Mouse (Mus musculus) forebrain, embryonic 14.5 days (tissue): ENCODE measurements around the gene Ero1lb. TPM values are rescaled to one million over a fixed set of nuclear protein-coding genes. Genes with fewer than 3 reads are reported as not detected.
A peak's percentile ranks its signal among the peaks of the same experiment; 100 is the strongest.

Experiments
- ATAC-seq: fragments of 200-750 bp; cut with Nextera tagmentation; 2 replicates; pipeline ENCODE4 v1.8.0; 2017; ENCODE audit warnings: mild to moderate bottlenecking, moderate library complexity
- DNase-seq: peaks from one replicate; pipeline ENCODE4 v3.0.0-alpha.2; 2015; ENCODE audit warnings: low spot score
- H3K27ac ChIP-seq: fragments of 300-500 bp; sonication (generic); 2 replicates; pipeline ENCODE4 v1.5.1; 2014; ENCODE audit warnings: low read depth, mild to moderate bottlenecking, control low read depth, low read length, moderate library complexity
- H3K27me3 ChIP-seq: fragments of 300-500 bp; sonication (generic); replicated peaks from 2 replicates; pipeline ENCODE4 v1.6.1; 2014; ENCODE audit warnings: low read length, control low read depth, mixed read lengths; ENCODE audit not compliant: control insufficient read depth, insufficient read depth
- H3K36me3 ChIP-seq: fragments of 300-500 bp; sonication (generic); 2 replicates; pipeline ENCODE4 v1.6.1; 2014; ENCODE audit warnings: low read length, control low read depth; ENCODE audit not compliant: control insufficient read depth, insufficient read depth
- H3K4me1 ChIP-seq: fragments of 300-500 bp; sonication (generic); 2 replicates; pipeline ENCODE4 v1.6.1; 2014; ENCODE audit warnings: antibody characterized with exemption, low read length, control low read depth; ENCODE audit not compliant: control insufficient read depth, insufficient read depth
- H3K4me2 ChIP-seq: fragments of 300-500 bp; sonication (generic); 2 replicates; pipeline ENCODE4 v1.6.1; 2014; ENCODE audit warnings: mild to moderate bottlenecking, control low read depth, low read length
- H3K4me3 ChIP-seq: fragments of 300-500 bp; sonication (generic); 2 replicates; pipeline ENCODE4 v1.5.1; 2014; ENCODE audit warnings: low read depth, low read length, control low read depth
- H3K9ac ChIP-seq: fragments of 300-500 bp; sonication (generic); 2 replicates; pipeline ENCODE4 v1.6.1; 2014; ENCODE audit warnings: mild to moderate bottlenecking, low read length, control low read depth, moderate library complexity
- H3K9me3 ChIP-seq: fragments of 300-500 bp; sonication (generic); replicated peaks from 2 replicates; pipeline ENCODE4 v1.6.1; 2016; ENCODE audit warnings: low read length, control low read depth, mixed read lengths; ENCODE audit not compliant: control insufficient read depth
- WGBS: fragments of 180-500 bp; shearing (Covaris S2); extraction: QIAGEN DNeasy Blood & Tissue Kit; methylation state at CpG from one replicate; pipeline ENCODE4 v1.1.7; 2014; 5-methylcytosine and 5-hydroxymethylcytosine counted together
- polyA plus RNA-seq: library from polyadenylated mRNA; unstranded; fragments of >200 nt; fragmentation: Nextera tagmentation; extraction: Ambion mirVana; gene quantifications from 2 replicates; pipeline ENCODE4 v1.2.1, GENCODE M21; 2014

Ero1lb gene
- 10.4 and 11.7 TPM in 2 replicates for polyA plus RNA-seq

DNA sequence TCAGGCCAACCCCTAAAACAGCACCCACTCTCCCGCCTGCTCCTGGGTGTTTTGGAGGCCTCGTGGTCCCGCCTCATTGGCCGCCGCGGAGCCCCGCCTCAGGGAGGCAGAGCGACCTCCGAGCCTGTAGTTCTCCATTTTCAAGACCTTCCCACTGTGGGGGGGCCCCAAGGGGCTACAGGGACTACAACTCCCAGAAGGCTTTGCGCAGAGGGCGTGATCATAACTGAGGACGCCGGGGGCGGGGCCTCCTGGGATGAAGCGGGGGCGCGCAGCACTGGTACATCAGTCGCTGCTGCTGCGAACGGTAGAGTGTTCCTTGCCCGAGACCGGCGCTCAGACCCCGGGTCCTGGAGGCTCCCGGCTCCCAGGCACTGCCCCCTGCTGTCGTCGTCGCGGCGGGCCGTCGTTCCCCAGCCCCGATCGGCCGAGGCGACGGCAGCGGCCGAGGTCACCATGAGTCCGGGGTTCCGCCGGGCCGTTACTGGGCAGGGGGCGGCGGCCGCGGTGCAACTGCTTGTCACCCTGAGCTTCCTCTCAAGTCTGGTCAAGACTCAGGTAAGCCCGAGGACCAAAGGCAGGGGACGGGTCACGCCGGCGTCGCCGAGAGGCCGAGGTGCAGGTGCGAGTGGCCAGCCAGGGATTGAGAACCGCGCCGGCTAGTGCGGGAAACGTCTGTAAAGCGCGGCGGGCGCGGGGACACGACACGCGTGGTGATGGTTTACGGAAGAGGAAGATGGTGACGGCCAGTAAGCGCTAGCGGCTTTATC is at the start of gene Ero1lb:
Gene Ero1lb (plus strand): TSS at position 254 of the 770 bp plus-strand sequence.
- WGBS, result 0% methylated on average over 67 of the region's 73 CpGs
- Histone ChIP-seq H3K4me2 (peak within 1 kb of the TSS; percentile 85), H3K9me3 (no peaks in the 10 kb centered on the region), H3K27me3 (no peaks in the 10 kb centered on the region), H3K9ac (peak within 1 kb of the TSS; percentile 74), H3K4me3 (peak within 1 kb of the TSS; percentile 73), H3K27ac (no peak within 1 kb of the TSS), H3K4me1 (peaks cover 3% of the 10 kb centered on the region; the same call in 1 of the 2 replicates), H3K36me3 (no peaks in the 10 kb centered on the region)
- DNase-seq, result peak; percentile 100
- ATAC-seq, result peak; percentile 98

DNA sequence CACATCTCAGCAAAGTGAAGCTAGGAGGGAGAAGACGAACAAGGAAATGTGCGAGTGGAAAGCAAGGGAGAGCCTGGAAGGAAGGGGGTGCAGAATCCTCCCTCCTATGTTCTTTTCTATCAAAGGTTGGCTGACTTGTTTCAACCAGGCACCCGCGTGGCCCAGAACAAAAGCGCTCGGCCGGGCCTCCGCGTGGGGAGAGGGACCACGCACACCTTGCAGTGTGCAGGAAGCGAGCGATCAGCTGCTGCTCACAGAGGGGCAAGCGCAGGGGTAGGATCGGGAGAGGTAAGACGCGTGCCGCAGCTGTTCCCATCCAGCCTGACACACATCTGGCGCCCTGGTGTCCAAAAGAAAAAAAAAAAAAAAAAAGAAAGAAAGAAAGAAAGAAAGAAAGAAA is 46.3 kb upstream of the Ero1lb start:
- peak overlapping the region; percentile 40; the same call in 1 of the 2 replicates for H3K9ac ChIP-seq
- ATAC-seq, result peak; percentile 60
- 3% methylated on average over 18 of the region's 18 CpGs for WGBS
- peaks cover 3% of the 10 kb centered on the region; the same call in 1 of the 2 replicates for H3K27me3 ChIP-seq
- H3K9me3 ChIP-seq, result no peaks in the 10 kb centered on the region
- peak; percentile 28 for DNase-seq
- H3K4me1 ChIP-seq, result no peaks in the 10 kb centered on the region
- no peaks in the 10 kb centered on the region for H3K36me3 ChIP-seq
- no peak overlapping the region for H3K27ac ChIP-seq
- H3K4me3 ChIP-seq, result peak overlapping the region; percentile 49
- peak overlapping the region; percentile 91 for H3K4me2 ChIP-seq

DNA sequence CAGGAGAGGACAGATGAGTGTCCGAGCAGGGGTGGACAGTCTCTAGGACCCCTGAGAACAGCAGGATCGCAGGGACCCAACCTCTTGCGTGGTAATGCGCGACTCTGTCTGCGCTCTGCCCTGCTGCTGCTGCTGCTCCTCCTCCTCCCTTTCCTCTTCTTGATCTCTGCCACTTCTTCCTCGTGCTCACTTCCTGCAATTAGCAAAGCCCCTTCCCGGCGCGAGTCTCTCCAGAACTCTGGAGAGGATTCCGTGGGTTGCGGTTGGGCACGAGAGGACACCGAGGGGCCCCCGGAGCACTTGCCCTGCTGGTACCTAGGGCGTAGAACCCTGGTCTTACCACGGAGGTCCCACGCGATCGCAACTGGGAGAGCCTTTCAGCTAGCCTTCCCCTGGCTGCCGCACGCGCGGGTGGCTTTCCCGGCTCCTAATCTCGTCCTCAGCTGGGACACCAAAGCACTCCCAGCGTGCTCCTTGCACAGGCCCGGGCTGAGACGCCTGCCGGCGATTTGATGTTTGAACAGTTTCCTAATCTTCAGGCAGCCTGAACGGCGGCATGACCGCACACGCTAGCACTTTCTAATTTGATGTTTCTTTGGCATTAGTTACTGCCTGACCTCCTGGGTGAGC is 45.6 kb upstream of the Ero1lb start, which contains the start of gene Edaradd:
Gene Edaradd (minus strand): TSS at position 484 of the 630 bp plus-strand sequence.
- ATAC-seq (peak; percentile 89), DNase-seq (peak; percentile 74)
- Histone ChIP-seq H3K27me3 (peaks cover 3% of the 10 kb centered on the region; the same call in 1 of the 2 replicates), H3K9me3 (no peaks in the 10 kb centered on the region), H3K36me3 (no peaks in the 10 kb centered on the region), H3K9ac (peak within 1 kb of the TSS; percentile 61), H3K4me1 (no peaks in the 10 kb centered on the region), H3K4me3 (peak within 1 kb of the TSS; percentile 49), H3K27ac (no peak within 1 kb of the TSS), H3K4me2 (peak within 1 kb of the TSS; percentile 91)
- WGBS, result 1% methylated on average over 35 of the region's 35 CpGs

DNA sequence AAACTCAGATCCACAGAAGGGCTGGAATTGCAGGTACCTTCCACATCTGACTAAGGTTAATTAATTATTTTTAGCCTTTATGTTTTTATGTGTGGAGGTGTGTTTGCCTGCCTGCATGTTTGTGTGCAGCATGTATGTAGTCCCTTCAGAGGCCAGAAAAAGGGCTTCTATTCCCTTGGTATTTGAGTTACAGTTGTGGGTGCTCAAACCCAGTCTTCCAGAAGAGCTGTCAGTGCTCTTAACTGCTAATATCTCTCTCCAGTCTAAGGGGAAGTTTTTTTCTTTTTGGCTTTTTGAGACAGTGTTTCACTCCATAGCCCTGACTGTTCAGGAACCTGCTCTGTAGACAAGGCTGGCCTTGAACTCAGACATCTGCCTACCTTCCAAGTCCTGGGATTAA is 43.3 kb upstream of the Ero1lb start:
- no peak overlapping the region for H3K27ac ChIP-seq
- DNase-seq (no peak), ATAC-seq (no peak)
- H3K4me2 ChIP-seq, result no peak overlapping the region
- no peak overlapping the region for H3K9ac ChIP-seq
- H3K4me1 ChIP-seq, result no peaks in the 10 kb centered on the region
- H3K36me3 ChIP-seq, result no peaks in the 10 kb centered on the region
- H3K4me3 ChIP-seq, result no peak overlapping the region
- peaks cover 3% of the 10 kb centered on the region; the same call in 1 of the 2 replicates for H3K27me3 ChIP-seq
- no peaks in the 10 kb centered on the region for H3K9me3 ChIP-seq

DNA sequence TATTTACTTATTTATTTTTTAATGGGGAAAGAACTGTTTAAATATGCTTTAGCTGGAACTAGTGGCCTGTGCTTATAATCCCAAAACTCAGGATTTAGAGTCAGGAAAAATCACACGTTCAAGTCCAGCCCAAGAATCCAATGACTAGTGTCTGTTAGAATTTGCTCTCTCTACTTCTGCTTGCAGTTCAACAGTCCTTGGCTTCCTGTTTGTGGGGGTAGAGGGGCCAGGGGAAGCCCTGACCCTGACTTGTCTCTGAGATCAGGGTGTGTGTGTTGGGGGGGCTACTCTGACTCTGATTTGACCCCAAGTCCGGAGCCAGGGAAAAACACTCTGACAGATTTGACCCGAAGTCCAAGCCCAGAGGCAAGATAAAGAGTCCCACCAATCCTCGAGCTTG is 40.0 kb upstream of the Ero1lb start:
- H3K9me3 ChIP-seq, result no peaks in the 10 kb centered on the region
- 95% methylated on average over 4 of the region's 4 CpGs for WGBS
- H3K4me2 ChIP-seq, result no peak overlapping the region
- 0 out of 2 replicates have a peak, but pooled peaks cover 3% of the 10 kb centered on the region for H3K27me3 ChIP-seq
- no peak overlapping the region for H3K27ac ChIP-seq
- no peak overlapping the region for H3K9ac ChIP-seq
- ATAC-seq (no peak), DNase-seq (no peak)
- H3K4me1 ChIP-seq, result no peaks in the 10 kb centered on the region
- no peaks in the 10 kb centered on the region for H3K36me3 ChIP-seq
- no peak overlapping the region for H3K4me3 ChIP-seq

DNA sequence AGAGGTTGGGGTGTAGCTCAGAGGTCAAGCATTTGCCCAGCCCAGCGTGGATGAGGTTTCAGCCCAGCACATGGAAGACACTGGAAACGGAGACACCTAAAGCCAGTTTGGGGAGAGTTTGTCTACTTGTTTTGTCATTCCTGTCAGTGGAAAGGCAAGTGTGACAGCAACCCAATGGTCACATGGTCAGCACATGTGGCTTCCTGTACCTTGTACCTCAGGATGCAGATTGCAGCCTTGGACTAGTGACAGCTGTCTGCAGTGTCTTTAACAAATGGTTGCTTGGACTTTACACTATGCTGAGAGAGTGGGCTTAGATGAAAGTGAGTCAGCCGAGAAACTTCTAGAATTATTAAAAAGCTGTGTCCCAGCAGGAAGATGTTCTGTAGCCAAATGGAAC is 31.0 kb upstream of the Ero1lb start:
- Histone ChIP-seq H3K4me3 (no peak overlapping the region), H3K36me3 (no peaks in the 10 kb centered on the region), H3K4me2 (no peak overlapping the region), H3K9me3 (no peaks in the 10 kb centered on the region), H3K27ac (no peak overlapping the region), H3K9ac (no peak overlapping the region), H3K4me1 (no peaks in the 10 kb centered on the region), H3K27me3 (no peaks in the 10 kb centered on the region)
- DNase-seq (no peak), ATAC-seq (no peak)
- WGBS, result 88% methylated on average over 3 of the region's 3 CpGs

DNA sequence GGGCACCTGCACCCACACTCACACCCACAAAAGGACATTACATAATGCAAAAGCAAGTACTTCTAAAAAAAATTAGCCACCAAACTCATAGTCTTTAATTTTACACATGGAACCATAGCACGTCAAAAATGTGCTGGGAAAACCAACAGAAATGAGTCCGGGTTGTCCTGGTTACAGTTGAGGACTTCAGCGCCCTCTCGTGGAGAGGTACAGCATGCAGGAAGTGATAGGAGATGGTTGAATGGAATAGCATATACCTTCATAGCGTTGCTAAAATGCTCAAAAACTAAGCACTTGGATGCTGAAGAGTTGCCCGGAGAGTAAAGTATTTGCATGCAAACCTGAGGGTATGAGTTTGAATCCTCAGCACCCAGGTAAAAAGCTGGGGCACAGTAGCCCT is 27.7 kb upstream of the Ero1lb start:
- Histone ChIP-seq H3K4me2 (no peak overlapping the region), H3K4me3 (no peak overlapping the region), H3K9me3 (no peaks in the 10 kb centered on the region), H3K27ac (no peak overlapping the region), H3K36me3 (no peaks in the 10 kb centered on the region), H3K4me1 (peaks cover 8% of the 10 kb centered on the region), H3K9ac (no peak overlapping the region), H3K27me3 (no peaks in the 10 kb centered on the region; the same call in 1 of the 2 replicates)
- WGBS, result 74% methylated on average over 6 of the region's 6 CpGs
- DNase-seq (no peak), ATAC-seq (no peak)

DNA sequence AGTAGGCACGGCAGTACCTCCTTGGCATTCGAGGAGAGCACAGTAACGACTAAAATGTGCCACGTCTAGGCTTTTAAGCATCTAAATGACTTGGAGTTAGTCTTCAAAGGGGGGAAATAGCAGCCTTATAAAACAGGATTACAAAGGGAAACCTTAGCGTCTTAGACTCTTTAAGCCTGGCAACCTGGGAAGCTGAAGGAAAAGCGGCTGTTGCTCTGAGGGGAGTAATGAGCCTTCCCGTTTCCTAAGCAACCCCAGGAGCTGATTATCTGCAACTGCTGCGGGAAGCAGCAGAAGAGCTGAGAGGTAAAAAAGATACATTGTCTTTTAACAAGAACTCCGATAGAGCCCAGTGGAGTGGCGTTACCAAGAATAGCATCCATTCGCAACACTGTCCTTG is 26.0 kb upstream of the Ero1lb start:
- peaks cover 8% of the 10 kb centered on the region for H3K4me1 ChIP-seq
- H3K9me3 ChIP-seq, result no peaks in the 10 kb centered on the region
- no peaks in the 10 kb centered on the region for H3K36me3 ChIP-seq
- 7% methylated on average over 11 of the region's 11 CpGs for WGBS
- no peak overlapping the region for H3K9ac ChIP-seq
- peak overlapping the region; percentile 29 for H3K4me2 ChIP-seq
- no peak overlapping the region for H3K4me3 ChIP-seq
- DNase-seq, result peak; percentile 71
- H3K27ac ChIP-seq, result peak overlapping the region; percentile 33; the same call in 1 of the 2 replicates
- no peaks in the 10 kb centered on the region; the same call in 1 of the 2 replicates for H3K27me3 ChIP-seq
- peak; percentile 47; the same call in 1 of the 2 replicates for ATAC-seq
